Mouse (Mus musculus): ENCODE measurements around the gene Acsf3. TPM values are rescaled to one million over a fixed set of nuclear protein-coding genes. Genes with fewer than 3 reads are reported as not detected.

Gene Acsf3
- polyA plus RNA-seq, 1 experiment from 2014 or later = 17.1 TPM

DNA sequence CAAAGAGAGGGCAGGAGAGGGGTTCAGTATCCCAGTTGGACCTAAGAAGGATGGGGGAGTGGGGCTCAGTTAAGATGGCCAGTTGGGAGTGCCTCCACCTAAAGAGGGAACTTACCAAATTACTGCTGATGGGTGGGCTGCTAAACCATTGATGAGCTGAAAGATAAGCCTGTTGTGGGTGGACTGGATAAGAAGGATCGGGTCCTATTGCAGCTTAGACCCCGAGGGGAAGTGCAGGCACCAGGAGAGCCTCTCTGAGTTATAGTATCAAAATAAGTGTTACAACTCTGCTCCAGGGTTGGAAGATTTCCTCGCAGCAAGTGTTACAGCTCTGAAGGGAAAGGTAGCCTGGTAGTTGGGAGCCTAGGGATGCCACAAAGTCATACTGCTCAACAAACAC is 68.9 kb downstream of the Acsf3 start:
- Histone ChIP-seq H3K4me3 (no peak overlapping the region), H3K9ac (no peak overlapping the region), H3K27ac (replicated peaks) (no peak overlapping the region), H3K4me1 (replicated peaks) (peaks cover 6% of the 10 kb centered on the region; the same call in 1 of the 2 replicates), H3K36me3 (no peaks in the 10 kb centered on the region), H3K9me3 (no peaks in the 10 kb centered on the region), H3K4me2 (no peak overlapping the region), H3K27me3 (no peaks in the 10 kb centered on the region)
- ATAC-seq (ENCODE audit: low FRiP score, low read depth) = no peak
- WGBS = 87% methylated on average over 3 of the region's 3 CpGs

DNA sequence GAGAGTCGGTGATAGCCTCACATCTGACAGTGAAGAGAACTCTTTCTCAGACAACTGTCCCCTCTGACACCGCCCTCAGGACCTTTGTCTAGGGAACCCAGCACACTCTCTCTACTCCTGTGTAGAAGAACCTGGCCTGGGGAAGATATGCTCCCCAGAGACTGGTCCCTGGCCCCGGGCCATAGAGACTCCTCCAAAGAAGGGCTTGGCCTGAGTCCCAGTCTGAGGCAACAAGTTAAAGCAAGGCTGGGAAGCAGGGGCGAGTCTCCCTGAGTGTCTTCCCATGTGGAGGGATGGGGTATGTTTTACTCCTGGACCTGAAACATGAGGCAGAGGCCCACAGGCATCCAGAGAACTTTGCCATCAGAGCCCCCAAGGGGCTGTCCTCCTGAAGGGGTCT is 70.4 kb downstream of the Acsf3 start:
- H3K4me2 ChIP-seq = no peak overlapping the region

DNA sequence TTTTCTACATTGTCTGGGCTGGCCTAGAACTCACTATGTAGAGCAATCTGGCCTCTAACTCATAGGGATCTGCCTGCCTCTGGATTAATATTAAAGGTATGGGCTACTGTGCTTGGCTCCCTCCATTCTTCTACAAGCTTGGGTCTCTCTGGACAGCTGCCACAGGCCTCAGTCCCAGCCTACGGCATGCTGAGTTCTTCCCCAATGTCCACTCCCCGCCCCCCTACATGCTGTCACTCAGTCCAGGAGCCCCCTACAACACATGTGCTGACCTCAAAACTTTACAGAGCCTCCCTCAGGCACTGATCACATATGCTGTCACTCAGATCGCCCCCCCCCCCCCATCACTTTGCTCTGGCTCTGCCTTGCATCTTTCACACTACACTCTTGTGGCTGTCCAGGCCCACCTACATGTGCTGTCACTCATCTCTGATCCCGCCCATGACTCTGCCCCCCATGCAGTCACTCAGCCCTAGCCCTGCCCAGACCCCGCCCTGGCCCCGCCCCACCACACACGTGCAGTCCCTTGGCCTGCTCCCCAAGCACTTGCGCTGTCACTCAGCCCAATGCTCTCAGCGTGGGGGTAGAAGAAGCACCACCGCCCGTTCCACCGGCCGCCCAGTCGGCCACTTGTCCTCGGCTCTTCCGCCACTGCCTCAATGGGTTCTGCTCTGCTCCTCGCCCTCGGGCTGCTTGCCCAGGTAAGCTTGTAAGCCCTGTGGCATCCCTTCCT is 72.7 kb downstream of the Acsf3 start, which contains the start of gene Cdh15:
Gene Cdh15, plus strand, starts transcription at position 138 of the 733 bp plus-strand sequence.
- Histone ChIP-seq H3K9ac (no peak within 1 kb of the TSS), H3K4me3 (no peak within 1 kb of the TSS), H3K36me3 (no peaks in the 10 kb centered on the region), H3K27me3 (no peaks in the 10 kb centered on the region), H3K9me3 (no peaks in the 10 kb centered on the region), H3K4me1 (replicated peaks) (peaks cover 9% of the 10 kb centered on the region), H3K27ac (replicated peaks) (no peak within 1 kb of the TSS), H3K4me2 (peak within 1 kb of the TSS; percentile 39)
- WGBS = 18% methylated on average over 17 of the region's 18 CpGs
- peak; percentile 76 for ATAC-seq (ENCODE audit: low FRiP score, low read depth)

More for the DNA sequence above, 70.4 kb downstream of the Acsf3 start:
- WGBS = 70% methylated on average over 4 of the region's 4 CpGs
- ATAC-seq (ENCODE audit: low FRiP score, low read depth) = no peak
- H3K4me3 ChIP-seq = no peak overlapping the region
- H3K4me1 ChIP-seq (replicated peaks) = peaks cover 6% of the 10 kb centered on the region; the same call in 1 of the 2 replicates
- H3K27ac ChIP-seq (replicated peaks) = no peak overlapping the region
- no peaks in the 10 kb centered on the region for H3K9me3 ChIP-seq
- no peaks in the 10 kb centered on the region for H3K27me3 ChIP-seq
- no peaks in the 10 kb centered on the region for H3K36me3 ChIP-seq
- H3K9ac ChIP-seq = no peak overlapping the region

- H3K4me1 ChIP-seq (replicated peaks) = peaks cover 17% of the 10 kb centered on the region
- ATAC-seq (ENCODE audit: low FRiP score, low read depth) = no peak
- no peak overlapping the region for H3K27ac ChIP-seq (replicated peaks)
- no peak overlapping the region for H3K4me2 ChIP-seq
- no peaks in the 10 kb centered on the region for H3K9me3 ChIP-seq
- H3K27me3 ChIP-seq = no peaks in the 10 kb centered on the region
- WGBS = 69% methylated on average over 11 of the region's 11 CpGs
- H3K36me3 ChIP-seq = no peaks in the 10 kb centered on the region
- H3K4me3 ChIP-seq = no peak overlapping the region
- no peak overlapping the region for H3K9ac ChIP-seq
Measured at GRCm38 (mm10) chr8:122849152-122849910, 74.0 kb downstream of the Acsf3 start.

DNA sequence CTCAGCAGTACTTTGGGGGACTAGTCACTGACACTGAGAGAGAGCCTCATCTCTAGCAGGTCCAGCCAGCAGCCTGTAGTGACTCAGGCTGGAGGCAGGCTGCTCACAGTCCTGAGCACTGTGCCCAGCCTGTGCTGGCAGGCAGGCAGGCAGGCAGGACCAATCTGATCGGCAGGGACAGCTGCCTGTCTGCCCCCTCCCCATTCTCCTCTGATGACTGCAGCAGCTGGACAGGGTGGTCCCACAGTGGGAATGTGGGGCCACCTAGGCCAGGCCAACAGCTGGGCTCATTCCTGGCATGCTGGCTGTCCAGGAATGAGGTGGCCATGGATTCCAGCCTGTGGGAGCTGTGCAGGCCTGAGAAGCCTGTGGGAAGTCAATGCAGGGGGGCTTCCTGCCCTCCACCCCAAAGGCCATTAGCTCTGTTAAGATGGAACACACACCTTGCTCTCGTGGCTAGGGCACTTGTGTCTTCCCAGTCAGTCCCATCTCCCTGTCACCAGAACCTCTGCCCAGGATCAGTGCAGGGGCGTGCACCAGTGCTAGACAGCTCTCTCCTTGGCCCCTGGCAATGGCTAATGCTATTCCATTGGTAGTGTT is 75.5 kb downstream of the Acsf3 start:
- Histone ChIP-seq H3K4me2 (no peak overlapping the region), H3K9me3 (no peaks in the 10 kb centered on the region), H3K27ac (replicated peaks) (no peak overlapping the region), H3K9ac (no peak overlapping the region), H3K36me3 (no peaks in the 10 kb centered on the region), H3K27me3 (no peaks in the 10 kb centered on the region), H3K4me1 (replicated peaks) (peaks cover 17% of the 10 kb centered on the region), H3K4me3 (no peak overlapping the region)
- ATAC-seq (ENCODE audit: low FRiP score, low read depth) = no peak
- 69% methylated on average over 3 of the region's 3 CpGs for WGBS

DNA sequence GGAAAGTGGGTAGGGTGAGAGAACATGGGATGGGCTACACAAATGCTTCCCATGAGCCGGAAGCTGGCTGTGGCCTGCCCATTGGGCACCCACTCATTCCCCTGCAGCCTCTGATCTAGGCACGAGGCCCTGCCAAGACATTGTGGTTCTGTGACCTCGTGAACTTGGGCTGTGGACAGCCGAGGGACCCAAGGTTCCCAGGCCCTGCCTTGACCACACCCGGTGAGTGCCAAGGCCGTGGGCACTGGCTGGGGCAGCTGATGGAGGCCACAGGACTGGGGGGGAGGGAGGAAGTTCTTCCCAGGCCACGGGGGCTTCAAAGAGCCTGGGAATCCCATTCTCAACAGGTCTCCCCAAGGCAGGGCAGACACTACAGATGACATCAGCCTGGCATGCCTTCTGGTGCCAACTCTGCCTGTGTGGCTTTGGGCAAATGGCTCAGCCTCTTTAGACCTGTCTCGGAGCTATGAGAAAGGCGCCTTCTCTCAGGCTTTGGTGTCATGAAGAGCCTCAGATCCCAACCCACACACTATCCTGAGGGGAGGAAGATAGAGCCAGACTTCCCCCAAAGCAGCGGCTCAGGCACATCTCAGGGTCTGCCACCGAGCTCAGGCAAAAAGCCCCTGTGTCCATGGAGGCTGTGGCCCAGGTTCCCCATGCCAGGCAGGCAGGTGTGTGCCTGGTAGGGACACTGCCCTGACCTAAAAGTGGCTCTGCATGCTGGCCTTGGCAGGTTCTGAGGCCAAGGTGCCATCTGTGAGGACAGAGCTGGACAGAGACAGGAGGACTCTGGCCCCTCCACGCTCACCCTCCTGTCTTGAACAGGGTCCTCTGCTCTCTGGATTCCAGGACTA is 76.6 kb downstream of the Acsf3 start:
- H3K4me1 ChIP-seq (replicated peaks) = peaks cover 17% of the 10 kb centered on the region
- no peaks in the 10 kb centered on the region for H3K36me3 ChIP-seq
- H3K9me3 ChIP-seq = no peaks in the 10 kb centered on the region
- WGBS = 85% methylated on average over 12 of the region's 12 CpGs
- ATAC-seq (ENCODE audit: low FRiP score, low read depth) = no peak
- H3K27me3 ChIP-seq = no peaks in the 10 kb centered on the region
- H3K4me3 ChIP-seq = no peak overlapping the region
- no peak overlapping the region for H3K27ac ChIP-seq (replicated peaks)
- H3K4me2 ChIP-seq = no peak overlapping the region
- no peak overlapping the region for H3K9ac ChIP-seq

- peaks cover 17% of the 10 kb centered on the region for H3K4me1 ChIP-seq (replicated peaks)
- no peaks in the 10 kb centered on the region for H3K27me3 ChIP-seq
- no peak for ATAC-seq (ENCODE audit: low FRiP score, low read depth)
- H3K4me2 ChIP-seq = no peak overlapping the region
- H3K27ac ChIP-seq (replicated peaks) = no peak overlapping the region
- H3K9ac ChIP-seq = no peak overlapping the region
- H3K4me3 ChIP-seq = no peak overlapping the region
- 47% methylated on average over 1 of the region's 1 CpGs for WGBS
- H3K36me3 ChIP-seq = no peaks in the 10 kb centered on the region
- no peaks in the 10 kb centered on the region for H3K9me3 ChIP-seq
Measured at GRCm38 (mm10) chr8:122852546-122852905, 77.2 kb downstream of the Acsf3 start.

DNA sequence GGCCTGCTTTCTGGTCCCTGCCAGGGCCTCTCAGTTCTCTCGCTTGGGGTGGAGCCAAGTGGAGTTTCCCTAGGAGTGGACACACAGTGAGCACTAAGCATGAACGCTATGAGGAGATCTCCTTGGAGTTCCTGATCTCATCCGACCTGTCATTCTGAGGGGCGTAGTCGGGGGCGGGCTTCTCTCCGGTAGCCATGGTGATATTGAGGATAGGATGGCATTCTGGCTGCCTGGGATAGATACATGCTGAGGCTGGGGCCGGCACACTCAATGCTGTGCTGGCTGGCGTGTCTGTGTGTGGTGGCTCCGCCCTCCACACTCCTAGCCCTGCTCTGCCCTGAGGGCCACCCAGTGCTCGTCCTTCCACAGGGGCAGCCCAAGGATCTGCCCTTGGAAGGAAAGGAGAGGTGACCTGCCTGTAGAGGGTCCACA is 78.1 kb downstream of the Acsf3 start:
- no peak overlapping the region for H3K27ac ChIP-seq (replicated peaks)
- H3K9ac ChIP-seq = no peak overlapping the region
- no peaks in the 10 kb centered on the region for H3K9me3 ChIP-seq
- no peak overlapping the region for H3K4me3 ChIP-seq
- H3K4me1 ChIP-seq (replicated peaks) = peaks cover 12% of the 10 kb centered on the region
- H3K36me3 ChIP-seq = no peaks in the 10 kb centered on the region
- H3K27me3 ChIP-seq = no peaks in the 10 kb centered on the region
- H3K4me2 ChIP-seq = no peak overlapping the region
- peak; percentile 79; the same call in 1 of the 2 replicates for ATAC-seq (ENCODE audit: low FRiP score, low read depth)
- 5% methylated on average over 11 of the region's 11 CpGs for WGBS

GRCm38 (mm10) chr8:122854388-122854787 is 79.1 kb downstream of the Acsf3 start:
- Histone ChIP-seq H3K9me3 (no peaks in the 10 kb centered on the region), H3K27me3 (no peaks in the 10 kb centered on the region), H3K9ac (no peak overlapping the region), H3K27ac (replicated peaks) (no peak overlapping the region), H3K36me3 (no peaks in the 10 kb centered on the region), H3K4me3 (no peak overlapping the region), H3K4me1 (replicated peaks) (peaks cover 11% of the 10 kb centered on the region), H3K4me2 (no peak overlapping the region)
- no peak for ATAC-seq (ENCODE audit: low FRiP score, low read depth)
- WGBS = 84% methylated on average over 7 of the region's 7 CpGs

DNA sequence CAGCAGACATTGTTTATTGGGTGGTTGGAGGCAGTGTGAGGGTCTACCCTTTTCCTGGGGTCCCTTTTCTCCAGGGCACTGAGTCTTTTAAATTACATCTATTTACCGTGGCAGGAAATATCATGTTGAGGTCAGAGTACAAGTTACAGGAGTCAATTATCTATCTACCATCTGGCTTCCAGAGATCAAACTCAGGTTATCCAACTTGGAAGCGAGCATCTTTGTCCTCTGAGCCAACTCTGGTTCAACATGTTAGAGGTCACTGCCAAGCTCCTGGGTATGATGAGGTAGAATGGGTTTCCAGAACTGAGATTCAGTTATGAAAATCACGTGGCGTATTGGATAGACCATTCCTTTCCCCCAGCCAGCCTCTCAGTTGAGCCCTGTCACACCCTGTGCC is 79.8 kb downstream of the Acsf3 start:
- Histone ChIP-seq H3K9me3 (no peaks in the 10 kb centered on the region), H3K27me3 (no peaks in the 10 kb centered on the region), H3K9ac (no peak overlapping the region), H3K36me3 (no peaks in the 10 kb centered on the region), H3K27ac (replicated peaks) (no peak overlapping the region), H3K4me2 (no peak overlapping the region), H3K4me3 (no peak overlapping the region), H3K4me1 (replicated peaks) (peaks cover 11% of the 10 kb centered on the region)
- WGBS = 88% methylated on average over 4 of the region's 4 CpGs
- no peak for ATAC-seq (ENCODE audit: low FRiP score, low read depth)

GRCm38 (mm10) chr8:122856288-122856687 is 81.0 kb downstream of the Acsf3 start:
- WGBS = 83% methylated on average over 8 of the region's 8 CpGs
- no peak overlapping the region for H3K27ac ChIP-seq (replicated peaks)
- no peak overlapping the region for H3K4me2 ChIP-seq
- no peak for ATAC-seq (ENCODE audit: low FRiP score, low read depth)
- H3K4me3 ChIP-seq = no peak overlapping the region
- peaks cover 11% of the 10 kb centered on the region for H3K4me1 ChIP-seq (replicated peaks)
- H3K27me3 ChIP-seq = no peaks in the 10 kb centered on the region
- H3K9ac ChIP-seq = no peak overlapping the region
- H3K36me3 ChIP-seq = no peaks in the 10 kb centered on the region
- no peaks in the 10 kb centered on the region for H3K9me3 ChIP-seq
